Mouse (Mus musculus): ENCODE data around the gene Nrd1. TPM values are rescaled to one million over a fixed set of nuclear protein-coding genes. Genes with fewer than 3 reads are reported as not detected.

The Nrd1 gene
- polyA plus RNA-seq, 1 experiment, result 113 TPM

DNA sequence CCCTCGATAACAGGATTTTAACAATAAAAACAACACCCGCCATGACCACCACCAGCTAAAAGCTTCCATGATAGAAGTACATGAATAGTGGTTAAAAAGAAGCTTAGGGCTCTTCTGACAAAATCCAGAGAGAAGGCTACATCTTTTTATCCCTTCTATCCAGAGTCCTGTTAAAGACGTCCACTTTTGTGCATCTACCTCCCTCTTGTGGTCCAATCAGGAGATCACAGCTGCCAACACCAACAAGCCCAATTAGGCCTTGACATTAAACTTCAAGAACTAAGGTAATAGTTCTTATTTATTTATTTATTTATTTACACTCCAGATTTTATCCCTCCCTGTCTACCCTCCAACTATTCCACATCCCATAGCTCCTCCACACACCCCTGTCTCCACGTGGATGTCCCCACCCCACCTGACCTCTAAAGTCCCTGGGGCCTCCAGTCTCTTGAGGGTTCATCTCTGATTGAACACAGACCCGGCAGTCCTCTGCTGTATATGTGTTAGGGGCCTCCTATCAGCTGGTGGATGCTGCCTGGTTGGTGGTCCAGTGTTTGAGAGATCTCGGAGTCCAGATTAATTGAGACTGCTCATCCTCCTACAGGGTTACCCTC lies 23.9 kb upstream of the Nrd1 start:
- WGBS, result 51% methylated on average over 6 of the region's 6 CpGs
- TF ChIP-seq CTCF (IDR thresholded peaks at IDR 0.05; ENCODE audit: control insufficient read depth, insufficient read depth, low read length) (no peak), POLR2A (IDR thresholded peaks at IDR 0.05; ENCODE audit: borderline replicate concordance, control insufficient read depth, low read depth, low read length) (no peak)

DNA sequence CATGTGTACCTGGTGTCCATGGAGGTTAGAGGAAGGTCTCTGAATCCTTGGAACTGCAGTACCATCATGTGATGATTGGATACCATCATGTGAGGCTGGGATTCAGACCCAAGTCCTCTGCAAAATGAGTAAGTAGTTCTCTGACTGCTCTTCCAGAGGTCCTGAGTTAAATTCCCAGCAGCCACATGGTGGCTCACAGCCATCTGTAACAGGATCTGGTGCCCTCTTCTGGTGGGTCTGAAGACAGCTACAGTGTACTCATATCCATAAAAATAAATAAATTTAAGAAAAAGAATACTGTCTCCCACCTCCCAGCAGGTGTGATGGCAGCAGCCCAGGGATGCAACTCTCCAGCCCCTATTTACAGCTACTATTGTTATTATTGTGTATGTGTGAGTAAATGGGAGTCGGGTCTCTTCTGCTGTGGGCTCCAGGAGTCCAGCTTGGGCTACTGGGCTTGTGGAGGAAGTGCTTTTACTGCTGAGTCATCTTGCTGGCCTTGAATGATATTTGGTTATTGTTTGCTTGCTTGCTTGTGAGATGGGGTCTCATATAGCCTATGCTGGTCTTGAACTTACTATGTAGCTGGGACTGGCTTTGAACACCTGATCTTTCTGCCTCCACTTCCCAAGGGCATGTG lies 13.5 kb upstream of the Nrd1 start:
- H3K4me3 ChIP-seq (replicated peaks; ENCODE audit: control insufficient read depth, low read depth, low read length), result no peak overlapping the region
- no peak overlapping the region for H3K27ac ChIP-seq (ENCODE audit: control insufficient read depth, insufficient read depth, low read depth, low read length, poor library complexity)
- WGBS, result 24% methylated on average over 1 of the region's 1 CpGs
- TF ChIP-seq POLR2A (IDR thresholded peaks at IDR 0.05; ENCODE audit: borderline replicate concordance, control insufficient read depth, low read depth, low read length) (no peak), CTCF (IDR thresholded peaks at IDR 0.05; ENCODE audit: control insufficient read depth, insufficient read depth, low read length) (no peak)
- H3K4me1 ChIP-seq (ENCODE audit: control insufficient read depth, insufficient read depth, low read length), result no peaks in the 10 kb centered on the region; the same call in 1 of the 2 replicates

More for the DNA sequence above, 23.9 kb upstream of the Nrd1 start:
- Histone ChIP-seq H3K27ac (ENCODE audit: control insufficient read depth, insufficient read depth, low read depth, low read length, poor library complexity) (no peak overlapping the region), H3K4me1 (ENCODE audit: control insufficient read depth, insufficient read depth, low read length) (no peaks in the 10 kb centered on the region), H3K4me3 (replicated peaks; ENCODE audit: control insufficient read depth, low read depth, low read length) (no peak overlapping the region)

DNA sequence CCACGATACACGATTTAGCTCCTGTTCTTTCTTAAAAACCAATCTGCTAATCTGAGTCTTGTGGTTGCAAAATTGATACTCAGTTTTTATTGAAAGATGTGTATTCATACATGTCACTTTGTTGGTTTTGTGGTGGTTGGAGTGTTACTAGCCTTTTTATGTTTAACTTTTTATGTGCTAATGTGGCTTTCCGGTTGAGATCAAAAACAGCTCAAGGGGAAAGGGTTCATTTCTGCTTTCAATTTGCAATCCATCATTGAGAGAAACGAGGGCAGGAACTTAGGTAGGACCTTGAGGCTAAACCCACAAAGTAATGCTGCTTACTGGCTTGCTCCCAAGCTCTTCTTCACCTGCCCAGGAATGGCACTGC lies 13.0 kb upstream of the Nrd1 start:
- TF ChIP-seq CTCF (IDR thresholded peaks at IDR 0.05; ENCODE audit: control insufficient read depth, insufficient read depth, low read length) (no peak), POLR2A (IDR thresholded peaks at IDR 0.05; ENCODE audit: borderline replicate concordance, control insufficient read depth, low read depth, low read length) (no peak)
- no peak overlapping the region for H3K4me3 ChIP-seq (replicated peaks; ENCODE audit: control insufficient read depth, low read depth, low read length)

DNA sequence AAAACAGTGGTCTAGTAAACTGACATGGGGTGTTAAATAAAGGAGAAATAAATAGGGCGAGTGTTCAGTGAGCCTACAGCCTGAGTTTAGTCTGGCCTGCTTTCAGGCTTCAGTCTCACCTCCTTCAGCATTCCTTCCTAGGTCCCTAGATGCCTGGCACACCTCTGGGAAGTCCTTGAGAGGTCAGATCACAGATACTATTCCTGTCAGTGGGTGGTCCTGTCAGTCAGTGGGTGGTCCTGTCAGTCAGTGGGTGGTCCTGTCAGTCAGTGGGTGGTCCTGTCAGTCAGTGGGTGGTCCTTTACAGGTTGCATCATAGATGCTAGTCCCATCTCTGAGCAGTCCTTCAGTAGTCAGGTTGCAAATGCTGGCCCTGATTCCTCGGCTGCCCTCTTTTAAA lies 11.0 kb upstream of the Nrd1 start:
- Histone ChIP-seq H3K4me3 (replicated peaks; ENCODE audit: control insufficient read depth, low read depth, low read length) (no peak overlapping the region), H3K4me1 (ENCODE audit: control insufficient read depth, insufficient read depth, low read length) (no peaks in the 10 kb centered on the region; the same call in 1 of the 2 replicates), H3K27ac (ENCODE audit: control insufficient read depth, insufficient read depth, low read depth, low read length, poor library complexity) (no peak overlapping the region)
- TF ChIP-seq CTCF (IDR thresholded peaks at IDR 0.05; ENCODE audit: control insufficient read depth, insufficient read depth, low read length) (no peak), POLR2A (IDR thresholded peaks at IDR 0.05; ENCODE audit: borderline replicate concordance, control insufficient read depth, low read depth, low read length) (no peak)
- 82% methylated on average over 2 of the region's 2 CpGs for WGBS

More for the DNA sequence above, 13.0 kb upstream of the Nrd1 start:
- Histone ChIP-seq H3K4me1 (ENCODE audit: control insufficient read depth, insufficient read depth, low read length) (no peaks in the 10 kb centered on the region; the same call in 1 of the 2 replicates), H3K27ac (ENCODE audit: control insufficient read depth, insufficient read depth, low read depth, low read length, poor library complexity) (no peak overlapping the region)
- WGBS, result 30% methylated on average over 4 of the region's 4 CpGs

DNA sequence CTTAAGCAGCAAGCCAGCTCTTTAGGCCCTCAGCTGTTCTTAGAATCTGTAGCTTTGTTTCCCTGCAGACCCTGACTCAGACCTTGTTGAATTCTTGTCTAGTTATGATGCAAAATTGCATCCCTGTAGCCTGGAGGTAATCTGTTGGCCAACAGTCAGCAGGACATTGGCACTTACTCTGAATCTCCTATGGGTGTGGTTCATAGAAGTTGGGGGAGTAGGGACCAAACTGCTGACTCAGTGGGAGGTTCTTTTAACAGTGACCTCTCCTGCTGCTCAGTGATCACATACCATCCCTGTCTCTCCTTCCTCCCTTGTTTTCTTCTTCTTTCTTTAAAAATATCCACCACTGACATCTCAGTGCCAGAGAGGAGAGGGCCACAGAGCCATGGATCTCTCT lies 10.4 kb upstream of the Nrd1 start:
- Histone ChIP-seq H3K4me3 (replicated peaks; ENCODE audit: control insufficient read depth, low read depth, low read length) (no peak overlapping the region), H3K27ac (ENCODE audit: control insufficient read depth, insufficient read depth, low read depth, low read length, poor library complexity) (no peak overlapping the region), H3K4me1 (ENCODE audit: control insufficient read depth, insufficient read depth, low read length) (no peaks in the 10 kb centered on the region; the same call in 1 of the 2 replicates)
- TF ChIP-seq POLR2A (IDR thresholded peaks at IDR 0.05; ENCODE audit: borderline replicate concordance, control insufficient read depth, low read depth, low read length), result no peak
- no peak for TF ChIP-seq CTCF (IDR thresholded peaks at IDR 0.05; ENCODE audit: control insufficient read depth, insufficient read depth, low read length)

DNA sequence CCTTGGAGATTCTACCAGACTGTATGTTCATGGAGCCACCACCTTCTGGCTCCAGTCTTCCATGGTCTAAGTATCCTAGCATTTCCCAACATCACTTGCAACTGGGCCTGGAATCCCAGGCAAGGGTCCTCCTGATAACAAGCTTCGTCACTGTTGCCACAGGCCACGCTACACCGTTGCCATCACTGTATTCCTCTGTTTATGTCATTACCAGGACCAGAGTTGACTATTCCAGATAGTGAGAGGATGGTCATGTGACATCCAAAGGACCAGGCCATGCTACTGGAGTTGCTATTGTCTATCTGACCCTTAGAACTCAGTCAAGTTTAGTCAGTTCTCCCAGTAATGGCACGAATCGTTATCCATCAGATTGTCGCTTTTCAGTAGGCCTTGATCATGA lies 9.9 kb upstream of the Nrd1 start:
- no peak overlapping the region for H3K4me3 ChIP-seq (replicated peaks; ENCODE audit: control insufficient read depth, low read depth, low read length)
- no peak overlapping the region for H3K27ac ChIP-seq (ENCODE audit: control insufficient read depth, insufficient read depth, low read depth, low read length, poor library complexity)
- 88% methylated on average over 6 of the region's 6 CpGs for WGBS
- TF ChIP-seq CTCF (IDR thresholded peaks at IDR 0.05; ENCODE audit: control insufficient read depth, insufficient read depth, low read length), result no peak
- no peak for TF ChIP-seq POLR2A (IDR thresholded peaks at IDR 0.05; ENCODE audit: borderline replicate concordance, control insufficient read depth, low read depth, low read length)
- H3K4me1 ChIP-seq (ENCODE audit: control insufficient read depth, insufficient read depth, low read length), result no peaks in the 10 kb centered on the region; the same call in 1 of the 2 replicates

DNA sequence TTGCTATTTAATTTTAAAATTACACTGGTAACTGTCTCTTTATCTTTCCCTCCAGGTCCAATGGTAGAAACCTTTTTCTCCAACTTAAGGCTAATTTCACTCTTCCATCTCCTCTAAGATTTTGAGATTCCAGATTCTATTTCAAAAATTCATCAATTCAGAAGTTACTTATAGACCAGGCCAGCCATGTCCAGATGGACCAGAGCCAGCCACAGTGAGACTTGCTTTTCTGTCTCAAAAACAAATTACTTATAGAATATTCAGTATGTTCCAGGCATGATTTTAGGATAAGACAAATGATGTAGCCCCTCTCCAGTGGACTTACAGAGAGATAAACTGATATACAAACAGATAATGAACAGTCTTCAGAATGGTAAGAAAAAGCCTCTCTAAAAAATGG lies 8.6 kb upstream of the Nrd1 start:
- Histone ChIP-seq H3K27ac (ENCODE audit: control insufficient read depth, insufficient read depth, low read depth, low read length, poor library complexity) (no peak overlapping the region), H3K4me1 (ENCODE audit: control insufficient read depth, insufficient read depth, low read length) (no peaks in the 10 kb centered on the region; the same call in 1 of the 2 replicates), H3K4me3 (replicated peaks; ENCODE audit: control insufficient read depth, low read depth, low read length) (no peak overlapping the region)
- TF ChIP-seq CTCF (IDR thresholded peaks at IDR 0.05; ENCODE audit: control insufficient read depth, insufficient read depth, low read length), result no peak

DNA sequence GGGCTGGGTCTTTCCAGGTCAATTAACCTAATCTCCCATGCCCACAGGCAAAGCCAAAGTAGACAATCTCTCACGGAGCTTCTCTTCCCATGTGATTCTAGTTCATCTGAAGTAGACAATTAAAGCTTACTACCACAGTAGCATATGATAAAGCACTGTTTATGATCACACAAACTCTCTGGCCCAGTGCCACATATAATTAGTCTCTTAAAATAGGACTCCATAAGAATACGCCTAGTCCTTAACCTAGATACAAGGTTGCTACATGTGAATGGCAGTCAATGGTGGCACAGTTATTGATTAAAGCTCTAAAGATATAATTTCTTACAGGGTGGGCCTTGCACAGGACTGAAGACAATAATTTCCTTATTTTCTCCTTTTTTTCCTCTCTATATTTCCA lies 7.5 kb upstream of the Nrd1 start:
- no peaks in the 10 kb centered on the region; the same call in 1 of the 2 replicates for H3K4me1 ChIP-seq (ENCODE audit: control insufficient read depth, insufficient read depth, low read length)

More for the DNA sequence above, 7.5 kb upstream of the Nrd1 start:
- WGBS, result 76% methylated on average over 2 of the region's 2 CpGs
- Histone ChIP-seq H3K27ac (ENCODE audit: control insufficient read depth, insufficient read depth, low read depth, low read length, poor library complexity) (no peak overlapping the region), H3K4me3 (replicated peaks; ENCODE audit: control insufficient read depth, low read depth, low read length) (no peak overlapping the region)
- no peak for TF ChIP-seq POLR2A (IDR thresholded peaks at IDR 0.05; ENCODE audit: borderline replicate concordance, control insufficient read depth, low read depth, low read length)
- TF ChIP-seq CTCF (IDR thresholded peaks at IDR 0.05; ENCODE audit: control insufficient read depth, insufficient read depth, low read length), result no peak
